Mouse (Mus musculus) kidney, adult 2 months (tissue): Measurements from ENCODE around the gene Atp2c2. TPM values are rescaled to one million over a fixed set of nuclear protein-coding genes. Genes with fewer than 3 reads are reported as not detected.

Experiments
- DNase-seq: peaks from one replicate; pipeline ENCODE4 v3.0.0; 2021
- H3K27ac ChIP-seq: fragments of 200-500 bp; 2 replicates; pipeline ENCODE4 v1.5.1; 2012; ENCODE audit warnings: low read depth, low read length, control low read depth, inconsistent platforms; ENCODE audit not compliant: insufficient read depth
- H3K27me3 ChIP-seq: fragments of 200-500 bp; replicated peaks from 2 replicates; pipeline ENCODE4 v1.6.1; 2012; ENCODE audit warnings: mild to moderate bottlenecking, moderate library complexity, low read length, inconsistent platforms; ENCODE audit not compliant: control insufficient read depth, insufficient read depth
- H3K36me3 ChIP-seq: fragments of 200-500 bp; 2 replicates; pipeline ENCODE4 v1.6.1; 2012; ENCODE audit warnings: mild to moderate bottlenecking, moderate library complexity, low read length, inconsistent platforms; ENCODE audit not compliant: control insufficient read depth, insufficient read depth
- H3K4me1 ChIP-seq: fragments of 200-500 bp; 2 replicates; pipeline ENCODE4 v1.6.1; 2011; ENCODE audit warnings: low read length; ENCODE audit not compliant: control insufficient read depth, insufficient read depth
- H3K4me3 ChIP-seq: fragments of 200-500 bp; 2 replicates; pipeline ENCODE4 v1.5.1; 2011; ENCODE audit warnings: mild to moderate bottlenecking, low read depth, low read length, control low read depth; ENCODE audit not compliant: insufficient read depth
- CTCF ChIP-seq: fragments of 200-500 bp; conservative IDR thresholded peaks from 2 replicates; pipeline ENCODE4 v1.5.1; 2011; ENCODE audit warnings: low read depth, mild to moderate bottlenecking, control low read depth, low read length, moderate library complexity, mixed read lengths; ENCODE audit not compliant: insufficient read depth, insufficient read length
- POLR2A ChIP-seq: fragments of 200-500 bp; IDR thresholded peaks from one replicate; pipeline ENCODE4 v1.6.1; 2011; ENCODE audit warnings: low read depth, low read length, control low read depth
- WGBS: fragments of 180-500 bp; shearing (Covaris S2); methylation state at CpG from one replicate; pipeline ENCODE4 v1.1.7; 2018; 5-methylcytosine and 5-hydroxymethylcytosine counted together
- polyA plus RNA-seq: library from polyadenylated mRNA; depleted of rRNA; stranded (reverse); fragments of >200 nt; gene quantifications from 2 replicates; pipeline ENCODE4 v1.2.3, GENCODE M21; 2012

Gene Atp2c2
- polyA plus RNA-seq, 1 experiment = 0.52 TPM

- no peaks in the 10 kb centered on the region for H3K4me1 ChIP-seq
- no peak overlapping the region for H3K4me3 ChIP-seq
- no peaks in the 10 kb centered on the region for H3K27me3 ChIP-seq
- H3K36me3 ChIP-seq = no peaks in the 10 kb centered on the region
- H3K27ac ChIP-seq = no peak overlapping the region
- TF ChIP-seq CTCF (no peak), POLR2A (no peak)
- no peak for DNase-seq
- WGBS = 85% methylated on average over 4 of the region's 4 CpGs
Measured at GRCm38 (mm10) chr8:119744604-119745003, 44.8 kb downstream of the Atp2c2 start.

- H3K4me3 ChIP-seq = peak overlapping the region; percentile 51
- TF ChIP-seq CTCF = no peak
- TF ChIP-seq POLR2A = no peak
- no peaks in the 10 kb centered on the region for H3K36me3 ChIP-seq
- H3K4me1 ChIP-seq = no peaks in the 10 kb centered on the region
- peak; percentile 33 for DNase-seq
- H3K27me3 ChIP-seq = no peaks in the 10 kb centered on the region
- WGBS = 19% methylated on average over 28 of the region's 28 CpGs
- no peak overlapping the region for H3K27ac ChIP-seq
Measured at GRCm38 (mm10) chr8:119755238-119756146, 55.7 kb downstream of the Atp2c2 start.

GRCm38 (mm10) chr8:119756147-119756461 is 56.3 kb downstream of the Atp2c2 start:
- Histone ChIP-seq H3K36me3 (no peaks in the 10 kb centered on the region), H3K27me3 (no peaks in the 10 kb centered on the region), H3K27ac (no peak overlapping the region), H3K4me3 (no peak overlapping the region), H3K4me1 (no peaks in the 10 kb centered on the region)
- WGBS = 77% methylated on average over 2 of the region's 2 CpGs
- TF ChIP-seq CTCF = no peak
- TF ChIP-seq POLR2A = no peak
- no peak for DNase-seq

- Histone ChIP-seq H3K27me3 (no peaks in the 10 kb centered on the region), H3K4me3 (no peak overlapping the region), H3K27ac (no peak overlapping the region), H3K36me3 (no peaks in the 10 kb centered on the region), H3K4me1 (no peaks in the 10 kb centered on the region)
- TF ChIP-seq CTCF = no peak
- DNase-seq = peak; percentile 10
- WGBS = 62% methylated on average over 5 of the region's 5 CpGs
Measured at GRCm38 (mm10) chr8:119756538-119756937, 56.7 kb downstream of the Atp2c2 start.

GRCm38 (mm10) chr8:119761692-119762091 is 61.9 kb downstream of the Atp2c2 start:
- no peak for DNase-seq
- no peak overlapping the region for H3K27ac ChIP-seq
- no peak overlapping the region for H3K4me3 ChIP-seq
- H3K27me3 ChIP-seq = no peaks in the 10 kb centered on the region
- H3K36me3 ChIP-seq = no peaks in the 10 kb centered on the region
- TF ChIP-seq CTCF (no peak), POLR2A (no peak)
- H3K4me1 ChIP-seq = no peaks in the 10 kb centered on the region
- 94% methylated on average over 11 of the region's 11 CpGs for WGBS

- no peak for DNase-seq
- TF ChIP-seq CTCF (no peak), POLR2A (no peak)
- 86% methylated on average over 21 of the region's 21 CpGs for WGBS
Measured at GRCm38 (mm10) chr8:119762226-119763220, 62.7 kb downstream of the Atp2c2 start.

GRCm38 (mm10) chr8:119765311-119765710 is 65.5 kb downstream of the Atp2c2 start:
- no peak for DNase-seq
- H3K4me3 ChIP-seq = no peak overlapping the region
- no peaks in the 10 kb centered on the region for H3K36me3 ChIP-seq
- no peak overlapping the region for H3K27ac ChIP-seq
- no peaks in the 10 kb centered on the region for H3K4me1 ChIP-seq
- TF ChIP-seq CTCF (no peak), POLR2A (no peak)
- H3K27me3 ChIP-seq = no peaks in the 10 kb centered on the region
- 92% methylated on average over 10 of the region's 10 CpGs for WGBS

More at GRCm38 (mm10) chr8:119762226-119763220, 62.7 kb downstream of the Atp2c2 start:
- Histone ChIP-seq H3K36me3 (no peaks in the 10 kb centered on the region), H3K27me3 (no peaks in the 10 kb centered on the region), H3K4me3 (no peak overlapping the region), H3K4me1 (no peaks in the 10 kb centered on the region), H3K27ac (no peak overlapping the region)
